Mouse (Mus musculus) stomach, postnatal 0 days (tissue): Measurements from ENCODE around the gene Hspb9.

Experiments
- CTCF ChIP-seq: IDR thresholded peaks from 2 replicates; pipeline ENCODE4 v1.5.1; 2016; ENCODE audit warnings: antibody characterized with exemption, low read depth, mild to moderate bottlenecking, moderate library complexity
- EP300 ChIP-seq: optimal IDR thresholded peaks from 2 replicates; pipeline ENCODE3; 2016; ENCODE audit warnings: antibody characterized with exemption

DNA sequence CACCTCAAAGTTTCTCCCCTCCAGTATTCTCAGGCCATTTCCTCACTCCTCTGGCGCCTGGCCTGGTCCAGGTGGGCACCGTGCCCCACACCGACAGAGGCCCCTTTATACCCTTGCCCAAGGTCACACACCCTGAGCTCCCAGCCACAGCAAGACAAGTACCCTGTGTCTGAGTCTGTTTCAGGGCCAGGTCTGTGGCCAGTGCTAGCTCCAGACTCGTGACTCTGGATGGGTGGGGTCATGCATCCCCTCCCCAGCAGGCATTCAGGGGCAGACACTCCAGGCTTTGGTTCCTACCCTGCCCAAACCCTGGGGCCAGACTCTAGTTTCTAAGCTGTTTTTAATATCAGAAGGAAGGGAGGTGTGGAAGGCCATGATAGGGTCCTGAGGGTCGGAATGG, 31.8 kb upstream of the Hspb9 start:
- no peak for TF ChIP-seq CTCF
- no peak for TF ChIP-seq EP300
